Mouse (Mus musculus): Measurements from ENCODE around the gene Fbxl5. TPM values are rescaled to one million over a fixed set of nuclear protein-coding genes. Genes with fewer than 3 reads are reported as not detected.
A peak's percentile ranks its signal among the peaks of the same experiment; 100 is the strongest.

The Fbxl5 gene
- total RNA-seq, 2 experiments from 2014 or later: 31.2 to 46.3 TPM

- ATAC-seq (replicated peaks; ENCODE audit: poor library complexity, severe bottlenecking): peak; percentile 79
Measured at GRCm38 (mm10) chr5:43787976-43788752, 33.3 kb downstream of the Fbxl5 start.

- peak; percentile 76 for ATAC-seq (replicated peaks; ENCODE audit: poor library complexity, severe bottlenecking)
Measured at GRCm38 (mm10) chr5:43786607-43787006, 34.8 kb downstream of the Fbxl5 start.

GRCm38 (mm10) chr5:43783996-43784395 is 37.4 kb downstream of the Fbxl5 start:
- no peak for ATAC-seq (replicated peaks; ENCODE audit: poor library complexity, severe bottlenecking)

GRCm38 (mm10) chr5:43781977-43782930 is 39.2 kb downstream of the Fbxl5 start:
- peak; percentile 63 for ATAC-seq (replicated peaks; ENCODE audit: poor library complexity, severe bottlenecking)

- peak; percentile 20 for ATAC-seq (replicated peaks; ENCODE audit: poor library complexity, severe bottlenecking)
Measured at GRCm38 (mm10) chr5:43781423-43781976, 39.9 kb downstream of the Fbxl5 start.

GRCm38 (mm10) chr5:43778583-43778982 is 42.9 kb downstream of the Fbxl5 start:
- no peak for ATAC-seq (replicated peaks; ENCODE audit: poor library complexity, severe bottlenecking)

- ATAC-seq (replicated peaks; ENCODE audit: poor library complexity, severe bottlenecking): no peak
Measured at GRCm38 (mm10) chr5:43776993-43777392, 44.4 kb downstream of the Fbxl5 start.

GRCm38 (mm10) chr5:43776407-43776806 is 45.0 kb downstream of the Fbxl5 start:
- ATAC-seq (replicated peaks; ENCODE audit: poor library complexity, severe bottlenecking): no peak

- ATAC-seq (replicated peaks; ENCODE audit: poor library complexity, severe bottlenecking): peak; percentile 26
Measured at GRCm38 (mm10) chr5:43771555-43771954, 49.9 kb downstream of the Fbxl5 start.

GRCm38 (mm10) chr5:43770618-43771354 is 50.7 kb downstream of the Fbxl5 start:
- ATAC-seq (replicated peaks; ENCODE audit: poor library complexity, severe bottlenecking): peak; percentile 76

GRCm38 (mm10) chr5:43749092-43749491 is 72.3 kb downstream of the Fbxl5 start:
- ATAC-seq (replicated peaks; ENCODE audit: poor library complexity, severe bottlenecking): no peak

GRCm38 (mm10) chr5:43748039-43748438 is 73.4 kb downstream of the Fbxl5 start:
- no peak for ATAC-seq (replicated peaks; ENCODE audit: poor library complexity, severe bottlenecking)

- no peak for ATAC-seq (replicated peaks; ENCODE audit: poor library complexity, severe bottlenecking)
Measured at GRCm38 (mm10) chr5:43745156-43745555, 76.3 kb downstream of the Fbxl5 start.

- ATAC-seq (replicated peaks; ENCODE audit: poor library complexity, severe bottlenecking): peak; percentile 40; the same call in 1 of the 2 replicates
Measured at GRCm38 (mm10) chr5:43744187-43744586, 77.3 kb downstream of the Fbxl5 start.

GRCm38 (mm10) chr5:43732381-43732780 is 89.1 kb downstream of the Fbxl5 start:
- ATAC-seq (replicated peaks; ENCODE audit: poor library complexity, severe bottlenecking): no peak

GRCm38 (mm10) chr5:43728375-43729165 is 92.9 kb downstream of the Fbxl5 start:
- no peak for ATAC-seq (replicated peaks; ENCODE audit: poor library complexity, severe bottlenecking)

GRCm38 (mm10) chr5:43723830-43724229 is 97.6 kb downstream of the Fbxl5 start:
- ATAC-seq (replicated peaks; ENCODE audit: poor library complexity, severe bottlenecking): no peak

- no peak for ATAC-seq (replicated peaks; ENCODE audit: poor library complexity, severe bottlenecking)
Measured at GRCm38 (mm10) chr5:43722452-43722783, 99.0 kb downstream of the Fbxl5 start.

Data from granulocyte monocyte progenitor cell, adult 5-6 weeks (primary cell).